Mouse (Mus musculus) liver, embryonic 14.5 days (tissue): Measurements from ENCODE around the gene Fads3. TPM values are rescaled to one million over a fixed set of nuclear protein-coding genes. Genes with fewer than 3 reads are reported as not detected.

ENCODE experiments used
- ATAC-seq: fragments of 200-750 bp; cut with Nextera tagmentation; 2 replicates; pipeline ENCODE4 v1.8.0; 2017; ENCODE audit warnings: moderate number of reproducible peaks, mild to moderate bottlenecking, moderate library complexity; ENCODE audit not compliant: insufficient read depth
- DNase-seq, 3 experiments: peaks; one replicate each; pipeline ENCODE4 v3.0.0-alpha.2; 2012 to 2013; ENCODE audit warnings: low read depth in 3 of 3, low spot score in 3 of 3
- H3K27ac ChIP-seq: fragments of 300-500 bp; sonication (generic); 2 replicates; pipeline ENCODE4 v1.5.1; 2014; ENCODE audit warnings: moderate library complexity, mild to moderate bottlenecking, control low read depth, inconsistent platforms
- H3K27me3 ChIP-seq: fragments of 300-500 bp; sonication (generic); 2 replicates; pipeline ENCODE4 v1.6.1; 2014; ENCODE audit warnings: mild to moderate bottlenecking, low read length, moderate library complexity; ENCODE audit not compliant: control insufficient read depth, insufficient read depth
- H3K36me3 ChIP-seq: fragments of 300-500 bp; sonication (generic); replicated peaks from 2 replicates; pipeline ENCODE4 v1.6.1; 2014; ENCODE audit warnings: low read depth; ENCODE audit not compliant: control insufficient read depth, insufficient read depth
- H3K4me1 ChIP-seq, 2 experiments: fragments of 200-500 bp in 1 of 2; fragments of 300-500 bp in 1 of 2; sonication (generic) in 1 of 2; replicated peaks; 2 replicates each; pipeline ENCODE4 v1.6.1; 2012 to 2014; ENCODE audit warnings: antibody characterized with exemption in 1 of 2, inconsistent platforms in 1 of 2, low read length in 1 of 2; ENCODE audit not compliant: control insufficient read depth in 2 of 2, insufficient read depth in 2 of 2
- H3K4me2 ChIP-seq: fragments of 300-500 bp; sonication (generic); 2 replicates; pipeline ENCODE4 v1.6.1; 2014; ENCODE audit warnings: low read depth, mild to moderate bottlenecking, control low read depth, moderate library complexity
- H3K4me3 ChIP-seq, 2 experiments: fragments of 200-500 bp in 1 of 2; fragments of 300-500 bp in 1 of 2; sonication (generic) in 1 of 2; 2 replicates each; pipeline ENCODE4 v1.5.1; 2012 to 2014; ENCODE audit warnings: low read depth in 2 of 2, low read length in 2 of 2, mild to moderate bottlenecking in 2 of 2, control low read depth in 1 of 2, inconsistent platforms in 1 of 2, moderate library complexity in 1 of 2; ENCODE audit not compliant: insufficient read depth in 1 of 2
- H3K9ac ChIP-seq: fragments of 300-500 bp; sonication (generic); replicated peaks from 2 replicates; pipeline ENCODE4 v1.6.1; 2014; ENCODE audit warnings: mild to moderate bottlenecking, control low read depth, moderate library complexity
- H3K9me3 ChIP-seq: fragments of 300-500 bp; sonication (generic); 2 replicates; pipeline ENCODE4 v1.6.1; 2016; ENCODE audit warnings: low read length, mixed read lengths; ENCODE audit not compliant: control insufficient read depth
- CTCF ChIP-seq: IDR thresholded peaks from 2 replicates; pipeline ENCODE4 v1.5.1; 2016; ENCODE audit warnings: antibody characterized with exemption, low read depth, control low read depth
- EP300 ChIP-seq: IDR thresholded peaks from 2 replicates; pipeline ENCODE4 v1.6.1; 2016; ENCODE audit warnings: antibody characterized with exemption, low read depth
- WGBS: fragments of 180-500 bp; shearing (Covaris S2); extraction: QIAGEN DNeasy Blood & Tissue Kit; methylation state at CpG from one replicate; pipeline ENCODE4 v1.1.7; 2014; ENCODE audit not compliant: insufficient replicate concordance; 5-methylcytosine and 5-hydroxymethylcytosine counted together
- polyA plus RNA-seq, 2 experiments: library from polyadenylated mRNA; depleted of rRNA in 1 of 2; stranded (reverse) in 1 of 2; unstranded in 1 of 2; fragments of >200 nt; fragmentation: Nextera tagmentation in 1 of 2; extraction: Ambion mirVana in 1 of 2; gene quantifications; 2 replicates each; pipeline versions ENCODE4 v1.2.1 to v1.2.3; 2012 to 2014

The Fads3 gene
- polyA plus RNA-seq, 2 experiments: 4.4 to 8.2 TPM

DNA sequence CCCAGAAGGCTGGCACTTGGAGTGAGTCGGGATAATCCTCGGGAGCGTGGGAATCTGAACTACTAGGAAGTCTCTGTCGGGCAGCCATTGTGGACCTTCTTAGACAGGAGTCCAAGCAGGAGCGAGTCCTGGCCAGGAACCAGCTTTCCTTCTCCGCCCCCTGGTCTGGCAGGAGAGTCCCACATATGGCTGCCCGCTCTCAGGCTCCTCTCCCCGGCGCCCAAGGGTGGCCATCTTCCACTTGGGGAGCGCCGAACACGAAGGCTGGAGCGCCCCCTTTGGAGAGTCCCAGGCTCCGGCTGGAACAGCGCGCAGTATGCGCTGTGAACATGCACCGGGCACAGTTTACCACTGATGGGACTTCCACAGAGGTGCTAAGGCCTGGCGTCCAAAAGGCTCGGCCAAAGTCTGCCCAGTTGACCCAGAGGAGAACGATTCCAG, 59.3 kb downstream of the Fads3 start:
- TF ChIP-seq CTCF (peak; percentile 89), EP300 (no peak)
- H3K27ac ChIP-seq: no peak overlapping the region; the same call in 1 of the 2 replicates
- peak; percentile 65 to 69 (median 67) for DNase-seq
- no peaks in the 10 kb centered on the region for H3K36me3 ChIP-seq
- under 1% methylated on average over 21 of the region's 21 CpGs for WGBS
- H3K9ac ChIP-seq: peak overlapping the region; percentile 66
- ATAC-seq: peak; percentile 67
- H3K4me1 ChIP-seq: peaks cover 21 to 33% of the 10 kb centered on the region in 2 experiments
- H3K4me2 ChIP-seq: peak overlapping the region; percentile 96
- H3K4me3 ChIP-seq: peak overlapping the region; percentile 59 to 70
- no peaks in the 10 kb centered on the region for H3K27me3 ChIP-seq
- no peaks in the 10 kb centered on the region for H3K9me3 ChIP-seq

DNA sequence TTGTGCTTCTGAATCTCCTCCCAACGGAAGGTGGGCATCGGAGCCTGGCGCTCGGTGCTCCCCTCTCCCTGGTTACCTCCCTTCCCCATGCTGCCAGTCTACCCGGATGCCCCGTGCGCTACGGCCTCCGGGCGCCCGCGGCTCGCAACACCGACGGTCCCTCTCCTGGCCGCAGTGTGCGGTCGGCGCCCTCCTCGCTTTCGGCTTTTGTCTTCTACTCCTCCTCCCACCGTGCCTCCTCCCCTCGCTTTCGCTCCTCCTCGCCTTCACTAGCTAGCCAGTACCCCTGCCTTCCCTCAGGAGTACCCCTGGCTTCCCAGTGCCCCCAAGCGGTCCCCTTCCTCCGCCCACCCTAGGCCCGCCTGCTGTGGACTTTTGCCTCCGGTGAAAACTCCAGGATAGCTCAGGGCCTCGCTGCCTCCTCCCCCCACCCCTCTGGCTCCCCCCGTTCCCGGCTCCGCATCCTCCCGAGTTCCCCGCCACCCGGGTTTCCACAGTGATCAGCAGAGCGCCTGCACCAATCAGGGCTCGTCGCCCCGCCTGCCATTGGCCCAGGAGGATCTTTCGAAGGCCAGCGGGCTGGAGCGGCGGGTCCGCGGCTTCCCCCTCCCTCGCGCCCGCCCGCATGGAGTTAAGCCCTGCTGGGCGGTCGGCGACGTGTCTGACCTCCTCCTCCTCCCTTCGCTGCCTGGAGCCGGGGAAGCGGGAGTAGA, 60.1 kb downstream of the Fads3 start, which contains the start of gene Fads2:
Gene Fads2, minus strand, starts transcription at position 406 of the 713 bp plus-strand sequence.
- Histone ChIP-seq H3K27me3 (no peaks in the 10 kb centered on the region), H3K9ac (peak within 1 kb of the TSS; percentile 66), H3K36me3 (no peaks in the 10 kb centered on the region), H3K4me3 (peak within 1 kb of the TSS; percentile 59 to 70), H3K27ac (peak within 1 kb of the TSS; percentile 38), H3K9me3 (no peaks in the 10 kb centered on the region), H3K4me2 (peak within 1 kb of the TSS; percentile 96), H3K4me1 (peaks cover 21 to 33% of the 10 kb centered on the region in 2 experiments)
- DNase-seq (peak; percentile 62 to 65 (median 64)), ATAC-seq (peak; percentile 80)
- TF ChIP-seq CTCF (peak; percentile 44; the same call in 1 of the 2 replicates), EP300 (no peak)
- under 1% methylated on average over 57 of the region's 57 CpGs for WGBS

DNA sequence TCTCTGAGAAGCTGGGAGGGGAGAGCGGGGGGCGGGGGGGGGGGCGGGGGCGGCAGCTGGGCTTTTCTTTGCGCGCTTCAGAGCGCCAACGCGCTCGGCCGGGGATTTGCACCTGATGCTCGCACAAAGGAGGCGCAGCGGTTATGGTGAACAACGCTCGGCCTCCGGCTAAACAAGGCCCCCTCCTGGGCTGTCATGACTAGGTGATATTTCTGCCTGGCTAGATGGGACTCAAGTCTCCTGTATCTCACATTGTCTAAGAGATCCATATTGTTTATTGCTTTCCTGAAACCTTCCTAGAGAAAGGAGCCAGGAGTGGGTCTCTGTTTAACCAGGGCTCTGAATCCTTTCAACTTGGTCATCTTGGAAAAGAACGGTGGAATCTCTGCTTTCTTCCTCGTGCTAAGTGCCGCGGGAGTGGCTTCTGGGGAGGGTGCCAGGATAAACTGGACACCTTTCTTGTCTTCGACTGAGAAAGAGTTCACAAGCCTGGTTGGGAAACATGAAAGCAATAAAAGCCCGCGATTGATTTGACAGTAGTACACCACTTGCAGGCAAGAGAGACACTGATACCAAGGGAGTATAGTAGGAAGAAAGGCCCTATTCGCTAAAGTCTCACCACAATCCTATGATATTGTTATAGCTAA, 60.8 kb downstream of the Fads3 start:
- Histone ChIP-seq H3K27me3 (no peaks in the 10 kb centered on the region), H3K4me2 (peak overlapping the region; percentile 96), H3K4me3 (peak overlapping the region; percentile 59 to 70), H3K9me3 (no peaks in the 10 kb centered on the region), H3K27ac (peak overlapping the region; percentile 38), H3K9ac (peak overlapping the region; percentile 66), H3K36me3 (no peaks in the 10 kb centered on the region), H3K4me1 (peaks cover 21 to 33% of the 10 kb centered on the region in 2 experiments)
- DNase-seq (peak in 2 of 3 experiments; percentile 17 to 29), ATAC-seq (peak; percentile 14; the same call in 1 of the 2 replicates)
- TF ChIP-seq EP300: no peak
- no peak for TF ChIP-seq CTCF
- 7% methylated on average over 25 of the region's 25 CpGs for WGBS

DNA sequence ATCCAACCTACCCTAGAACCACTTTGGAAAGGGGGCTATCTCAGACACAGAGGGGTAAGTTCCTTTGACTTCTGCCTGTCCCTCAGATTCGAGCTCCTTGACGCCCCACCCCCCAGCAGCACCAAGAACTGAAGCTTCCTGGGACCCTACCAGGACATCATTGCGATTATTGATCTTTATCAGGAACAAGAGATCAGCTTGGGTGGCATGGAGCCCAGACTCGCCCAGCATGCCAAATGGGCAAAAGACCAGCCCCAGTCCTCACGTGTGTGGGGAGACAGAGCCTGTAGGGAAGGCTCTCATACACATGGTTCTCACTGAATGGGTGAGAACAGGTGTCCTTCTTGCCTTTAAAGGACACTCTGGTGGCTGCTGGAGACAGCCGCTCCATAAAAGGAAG, 62.9 kb downstream of the Fads3 start:
- Histone ChIP-seq H3K9me3 (no peaks in the 10 kb centered on the region), H3K4me3 (no peak overlapping the region), H3K27ac (peak overlapping the region; percentile 53), H3K36me3 (no peaks in the 10 kb centered on the region), H3K9ac (no peak overlapping the region; the same call in 1 of the 2 replicates), H3K4me2 (no peak overlapping the region), H3K4me1 (peaks cover 21 to 30% of the 10 kb centered on the region in 2 experiments), H3K27me3 (no peaks in the 10 kb centered on the region)
- ATAC-seq (no peak), DNase-seq (no peak)
- WGBS: 39% methylated on average over 6 of the region's 6 CpGs
- no peak for TF ChIP-seq EP300
- TF ChIP-seq CTCF: no peak

DNA sequence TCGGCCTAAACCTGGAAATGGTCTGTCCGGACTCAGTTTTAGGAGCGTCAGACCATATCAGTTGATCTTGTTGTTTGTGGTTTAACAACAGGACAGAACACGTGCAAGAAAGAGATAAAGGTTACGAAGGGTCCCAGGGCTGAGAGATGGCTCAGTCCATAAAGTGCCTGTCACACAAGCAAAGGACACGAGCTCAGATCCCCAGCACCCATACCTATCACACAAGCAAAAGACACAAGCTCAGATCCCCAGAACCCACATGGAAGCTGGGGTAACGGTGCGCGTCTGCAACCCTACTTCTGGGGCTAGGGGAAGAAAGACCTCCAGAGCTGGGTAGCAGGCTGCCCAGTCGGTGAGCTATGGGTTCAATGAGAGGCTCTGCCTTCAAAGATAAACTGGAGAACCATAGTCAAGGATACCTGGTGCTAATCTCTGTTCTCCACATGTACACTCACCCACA, 63.7 kb downstream of the Fads3 start:
- Histone ChIP-seq H3K4me3 (no peak overlapping the region), H3K9me3 (no peaks in the 10 kb centered on the region), H3K4me2 (peak overlapping the region; percentile 43), H3K27me3 (no peaks in the 10 kb centered on the region), H3K27ac (peak overlapping the region; percentile 53), H3K9ac (0 out of 2 replicates have a peak overlapping the region, but pooled peaks have one; percentile 11), H3K4me1 (peaks cover 19 to 30% of the 10 kb centered on the region in 2 experiments), H3K36me3 (no peaks in the 10 kb centered on the region)
- DNase-seq (peak; percentile 31 to 45 (median 38)), ATAC-seq (peak; percentile 48)
- WGBS: 13% methylated on average over 10 of the region's 10 CpGs
- TF ChIP-seq EP300 (peak; percentile 55), CTCF (no peak)
